Mouse (Mus musculus) ES-CJ7 (cell line): ENCODE data around the gene Rabepk.
"Not testable (repeated sequence)": the region's sequence is repeated elsewhere in the genome, so short reads cannot be mapped to it uniquely, and the experiment has no call there.

Source experiments
- DNase-seq: peaks from one replicate; pipeline ENCODE4 v3.0.0; 2011; ENCODE audit warnings: low read depth, low spot score

Rabepk gene

DNA sequence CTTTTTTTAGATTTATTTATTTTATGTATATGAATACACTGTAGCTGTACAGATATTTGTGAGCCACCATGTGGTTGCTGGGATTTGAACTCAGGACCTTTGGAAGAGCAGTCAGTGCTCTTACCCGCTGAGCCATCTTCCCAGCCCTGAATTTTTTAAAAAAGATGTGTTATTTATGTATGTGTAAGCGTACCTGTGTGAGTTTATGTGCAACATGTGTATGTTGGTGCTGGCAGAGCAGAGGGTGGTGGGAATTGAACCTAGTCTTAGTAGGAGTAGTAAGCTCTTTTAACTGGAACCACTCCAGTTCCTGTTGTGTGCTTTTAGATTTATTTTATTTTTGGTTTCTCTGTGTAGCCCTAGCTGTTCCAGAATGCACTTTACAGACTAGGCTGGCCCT, 4.5 kb upstream of the Rabepk start:
- DNase-seq, result no peak

DNA sequence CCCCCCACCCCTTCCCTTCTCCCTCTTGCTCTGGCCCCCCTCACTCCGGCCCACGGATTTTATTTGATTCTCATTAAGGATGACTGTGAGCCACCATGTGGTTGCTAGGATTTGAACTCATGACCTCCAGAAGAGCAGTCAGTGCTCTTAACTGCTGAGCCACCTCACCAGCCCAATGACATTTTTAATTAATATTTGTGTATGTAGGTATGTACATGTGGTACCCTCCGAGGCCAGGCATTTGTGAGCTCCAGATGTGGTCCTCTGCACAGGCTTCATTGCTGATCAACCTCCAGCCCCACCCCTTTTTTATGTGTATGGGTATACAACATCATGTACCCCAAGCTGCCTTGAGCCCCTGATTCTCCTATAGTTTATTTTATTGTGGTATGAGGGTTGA, 4.0 kb upstream of the Rabepk start:
- no peak for DNase-seq

DNA sequence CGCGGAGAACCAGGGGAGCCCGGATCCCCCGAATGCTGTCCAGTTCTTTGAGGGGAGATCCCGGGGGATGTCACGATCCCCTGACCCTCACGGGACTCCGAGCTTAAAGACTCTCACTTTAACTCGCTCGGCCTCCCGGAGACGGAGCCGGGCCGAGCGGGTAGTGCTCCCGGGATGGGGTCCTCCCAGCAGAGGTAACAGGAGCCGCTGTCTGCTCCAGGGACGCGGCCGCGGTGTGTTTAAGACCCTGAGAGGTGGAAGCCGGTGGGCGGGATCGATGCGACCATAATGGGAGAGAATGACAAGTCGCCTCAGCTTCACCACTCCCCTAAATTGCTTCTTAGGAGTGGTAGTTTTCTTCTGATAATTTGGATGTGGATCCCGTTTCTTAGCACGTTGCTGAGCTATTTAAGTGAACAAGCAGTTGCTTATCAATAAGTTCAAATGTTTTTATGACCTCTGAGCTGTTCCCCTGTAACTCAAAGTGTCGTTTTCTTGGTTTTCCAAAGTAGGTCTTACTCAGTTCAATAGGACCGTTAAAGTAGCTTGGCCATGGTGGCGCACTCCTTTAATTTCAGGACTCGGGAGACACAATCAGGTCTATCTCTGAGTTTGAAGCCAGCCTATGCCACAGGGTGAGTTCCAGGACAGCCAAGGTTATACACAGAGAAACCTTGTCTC, 3.0 kb upstream of the Rabepk start:
- not testable (repeated sequence) for DNase-seq

DNA sequence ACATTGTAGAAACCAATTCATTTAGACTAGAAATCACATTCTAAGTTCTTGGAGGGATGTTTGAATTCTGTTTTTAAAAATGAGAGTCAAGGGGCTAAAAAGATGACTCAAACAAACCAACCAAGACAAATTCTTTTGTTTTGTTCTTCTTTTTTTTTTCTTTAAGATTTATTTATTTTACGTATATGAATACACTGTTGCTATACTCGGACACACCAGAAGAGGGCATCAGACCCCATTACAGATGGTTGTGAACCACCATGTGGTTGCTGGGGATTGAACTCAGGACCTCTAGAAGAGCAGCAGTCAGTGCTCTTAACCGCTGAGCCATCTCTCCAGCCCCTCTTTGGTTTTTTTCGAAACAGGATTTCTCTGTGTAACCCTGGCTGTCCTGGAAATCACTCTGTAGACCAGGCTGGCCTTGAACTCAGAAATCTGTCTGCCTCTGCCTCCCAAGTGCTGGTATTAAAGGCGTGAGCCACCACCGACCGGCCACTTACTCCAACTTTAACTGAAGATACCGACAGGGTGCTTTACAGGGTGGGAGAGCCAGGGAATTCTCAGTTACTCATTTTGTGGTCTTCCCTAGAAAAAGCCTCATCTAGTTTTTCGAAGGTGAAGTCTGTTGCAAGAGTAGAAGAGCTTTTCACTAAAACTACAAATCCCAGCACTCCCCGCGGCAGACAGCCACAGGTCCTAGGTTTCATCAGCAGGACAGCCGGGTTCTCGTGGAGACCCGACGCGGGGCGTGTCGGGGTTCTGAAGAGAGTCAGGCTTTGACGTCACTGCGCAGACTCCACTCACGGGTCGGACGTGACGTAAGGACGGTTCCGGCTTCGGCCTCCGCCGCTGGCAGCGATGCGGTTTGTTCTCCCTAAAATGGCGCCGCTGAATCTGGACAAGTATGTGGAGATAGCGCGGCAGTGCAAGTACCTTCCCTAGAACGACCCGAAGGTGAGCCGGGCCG, 2.1 kb upstream of the Rabepk start:
- DNase-seq, result peak; percentile 99

DNA sequence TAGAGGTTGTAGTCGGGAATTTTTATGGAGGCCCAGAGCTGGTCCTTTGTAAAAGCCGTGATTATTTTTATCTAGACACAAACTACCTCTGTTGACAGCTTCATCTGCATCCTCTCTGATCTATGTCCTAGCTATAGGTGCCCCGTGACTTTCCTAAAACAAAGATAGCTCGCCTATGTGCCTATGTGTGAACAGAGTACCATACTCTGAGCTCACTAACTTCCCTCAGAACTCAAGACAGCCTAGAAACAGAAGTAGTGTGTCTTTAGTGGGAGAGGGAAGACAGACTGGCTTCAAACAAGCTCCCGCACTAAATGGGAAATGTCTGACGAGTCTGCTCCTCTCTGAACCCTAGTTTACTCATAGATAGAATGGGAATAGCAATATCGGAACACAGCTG, 659 bp upstream of the Rabepk start:
- DNase-seq, result no peak

DNA sequence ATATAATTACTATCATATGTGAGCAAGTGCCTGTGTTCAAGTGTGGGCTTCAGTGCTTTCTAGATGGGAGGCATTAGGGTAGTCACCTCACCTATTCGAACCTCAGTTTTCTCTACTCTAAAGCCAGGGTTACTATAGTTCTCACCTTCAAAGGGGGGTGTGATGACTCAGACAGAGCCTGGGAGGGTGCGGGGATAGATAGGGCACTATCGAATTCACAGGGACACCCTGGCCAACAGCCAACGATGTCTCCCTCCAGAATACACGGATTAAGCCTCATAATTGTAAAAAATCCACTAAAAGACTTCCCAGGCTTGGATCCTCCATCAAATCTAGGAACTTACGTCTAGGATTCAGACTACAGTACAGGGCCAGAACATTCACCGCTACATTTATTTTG, 4.3 kb downstream of the Rabepk start:
- DNase-seq, result no peak

DNA sequence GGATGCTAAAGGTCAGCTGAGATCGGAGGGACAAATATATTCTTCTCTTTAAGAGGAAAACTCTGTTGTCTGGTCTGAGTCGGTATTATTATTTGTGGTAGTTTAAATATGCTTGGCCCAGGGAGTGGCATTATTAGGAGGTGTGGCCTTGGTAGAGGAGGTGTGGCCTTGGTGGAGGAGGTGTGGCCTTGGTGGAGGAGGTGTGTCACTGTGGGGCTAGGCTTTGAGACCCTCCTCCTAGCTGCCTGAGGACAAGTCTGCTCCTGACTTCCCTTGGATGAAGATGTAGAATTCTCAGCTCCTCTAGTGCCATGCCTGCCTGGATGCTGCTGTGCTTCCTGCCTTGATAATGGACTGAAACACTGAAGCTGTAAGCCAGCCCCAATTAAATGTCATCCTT, 5.2 kb downstream of the Rabepk start:
- DNase-seq, result peak; percentile 33

DNA sequence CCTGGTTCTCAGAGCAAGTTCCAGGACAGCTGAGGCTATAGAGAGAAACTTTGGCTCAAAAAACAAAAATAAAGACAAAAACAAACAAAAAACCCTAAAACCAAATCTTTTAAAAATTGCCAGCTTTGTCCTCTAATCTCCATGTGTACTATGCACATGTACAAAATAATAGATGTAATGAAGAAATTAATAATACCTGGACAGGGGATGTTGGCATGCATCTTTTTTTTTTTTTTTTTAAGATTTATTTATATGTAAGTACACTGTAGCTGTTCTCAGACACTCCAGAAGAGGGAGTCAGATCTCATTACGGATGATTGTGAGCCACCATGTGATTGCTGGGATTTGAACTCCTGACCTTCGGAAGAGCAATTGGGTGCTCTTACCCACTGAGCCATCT, 7.2 kb downstream of the Rabepk start:
- DNase-seq, result not testable (repeated sequence)

DNA sequence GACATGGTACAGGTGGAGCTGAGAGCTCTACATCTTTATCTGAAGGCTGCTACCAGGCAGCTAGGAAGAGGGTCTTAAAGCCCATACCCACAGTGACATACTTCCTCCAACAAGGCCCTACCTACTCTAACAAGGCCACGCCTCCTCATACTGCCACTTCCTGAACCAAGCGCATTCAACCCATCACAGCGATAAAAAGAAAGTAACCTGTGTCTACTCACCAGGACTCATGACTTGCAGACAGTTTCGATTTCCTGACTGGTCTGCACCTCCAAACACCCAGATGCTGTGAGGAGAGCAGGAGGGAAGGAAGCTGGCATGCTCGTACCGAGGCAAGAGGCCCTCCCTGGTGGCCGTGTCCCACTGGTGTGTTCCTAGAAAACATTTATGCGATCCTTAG, 9.4 kb downstream of the Rabepk start:
- DNase-seq, result no peak

DNA sequence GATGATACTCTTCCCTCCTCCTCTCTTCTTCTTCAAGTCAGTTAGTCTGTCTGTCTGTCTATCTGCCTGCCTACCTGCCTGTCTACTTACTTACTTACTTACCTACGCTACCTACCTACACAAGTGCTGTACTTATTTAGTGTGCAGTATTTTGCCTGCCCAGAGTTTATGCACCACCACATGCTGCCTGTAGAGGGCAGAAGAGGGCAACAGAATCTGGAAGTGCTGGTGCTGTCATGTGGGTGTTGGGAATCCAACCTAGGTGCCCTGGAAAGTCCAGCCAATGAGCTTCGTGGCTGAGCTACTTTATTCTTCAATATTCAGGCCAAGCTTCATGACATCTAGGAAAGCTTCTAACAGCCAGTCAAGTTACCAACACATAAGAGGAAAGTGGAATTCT, 15.6 kb downstream of the Rabepk start:
- peak; percentile 74 for DNase-seq

DNA sequence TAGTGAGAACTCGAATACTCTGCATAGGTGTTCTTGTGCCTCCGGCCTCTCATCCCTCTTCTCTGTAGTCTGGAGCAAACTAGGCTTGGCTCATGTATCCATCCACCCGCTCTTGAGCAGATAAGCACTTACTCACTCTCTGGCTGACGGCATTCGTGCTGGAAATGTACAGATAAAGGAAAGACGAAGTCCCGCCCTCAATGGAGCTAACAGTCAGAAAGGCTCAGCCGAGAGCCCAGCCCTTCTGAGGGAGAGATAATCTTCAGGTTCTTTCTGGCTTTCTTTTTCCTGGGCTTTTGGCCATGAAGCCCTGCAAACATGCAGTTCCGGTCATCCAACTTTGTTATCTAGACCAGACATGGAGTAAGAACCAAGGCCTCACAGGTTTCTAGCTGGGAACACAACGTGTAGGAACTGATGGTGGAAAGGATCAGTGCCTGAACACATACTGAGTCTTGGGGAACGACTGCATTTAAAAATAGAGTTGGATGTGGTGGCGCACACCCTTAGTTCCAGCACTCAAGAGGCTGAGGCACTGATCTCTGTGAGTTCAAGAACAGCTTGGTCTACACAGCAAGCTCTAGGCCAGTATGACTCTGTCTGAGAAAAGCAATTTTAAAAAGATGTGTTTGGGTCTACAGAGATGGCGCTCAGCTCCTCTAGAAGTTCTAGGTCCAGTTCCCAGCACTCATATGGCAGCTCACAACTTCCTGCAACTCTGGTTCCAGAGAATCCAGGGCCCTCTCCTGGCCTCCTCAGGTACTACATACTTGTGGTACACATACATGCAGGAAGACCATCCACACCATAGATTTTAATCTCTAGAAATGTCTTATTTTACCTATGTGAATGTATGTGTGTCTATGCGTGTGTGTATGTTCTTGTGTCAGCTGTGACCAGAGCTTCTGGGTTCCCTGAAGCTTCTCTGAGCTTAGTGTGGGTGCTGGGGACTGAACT, 16.4 kb downstream of the Rabepk start:
- peak; percentile 24 for DNase-seq

DNA sequence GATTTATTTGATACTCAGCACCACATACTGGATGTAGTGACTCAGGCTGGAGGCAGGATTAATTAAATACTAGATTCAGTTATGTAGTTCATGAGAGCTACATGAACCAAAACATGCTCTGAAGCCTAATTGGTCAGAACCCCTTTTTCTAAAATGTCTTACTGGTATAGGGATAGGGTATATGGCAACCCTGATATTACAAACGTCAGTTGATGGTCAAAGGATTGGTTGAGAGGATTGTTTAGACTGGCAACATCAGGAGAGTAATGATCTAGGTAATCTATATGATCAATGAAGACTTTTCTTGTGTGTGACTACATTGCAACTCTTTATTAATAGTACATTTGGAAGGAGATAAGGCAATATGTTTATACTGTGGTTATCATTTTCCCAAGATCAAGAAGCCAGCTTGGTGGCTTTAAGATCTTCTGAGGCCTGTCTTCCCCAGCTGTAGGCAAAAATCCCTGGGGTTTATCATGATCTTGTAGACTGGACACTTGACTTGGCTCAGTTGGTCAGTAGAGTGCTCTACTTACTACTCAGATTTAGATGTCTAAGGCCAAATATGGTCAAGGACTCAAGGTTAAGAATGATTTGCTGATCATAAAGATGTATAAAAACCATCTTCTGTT, 22.4 kb downstream of the Rabepk start:
- no peak for DNase-seq

DNA sequence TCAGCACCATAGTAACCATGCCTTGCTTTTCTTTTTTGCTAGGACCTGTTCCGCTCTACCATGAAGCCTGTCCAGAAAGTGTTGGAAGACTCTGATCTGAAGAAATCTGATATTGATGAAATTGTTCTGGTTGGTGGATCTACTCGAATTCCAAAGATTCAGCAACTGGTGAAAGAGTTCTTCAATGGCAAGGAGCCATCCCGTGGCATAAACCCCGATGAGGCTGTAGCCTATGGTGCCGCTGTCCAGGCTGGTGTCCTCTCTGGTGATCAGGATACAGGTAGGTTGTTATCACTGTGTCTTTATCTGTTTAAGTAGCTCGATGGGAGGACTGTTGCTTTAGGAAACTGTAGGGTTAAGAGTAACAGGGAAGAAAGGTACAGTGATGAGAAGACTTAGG, 25.2 kb downstream of the Rabepk start:
- no peak for DNase-seq

DNA sequence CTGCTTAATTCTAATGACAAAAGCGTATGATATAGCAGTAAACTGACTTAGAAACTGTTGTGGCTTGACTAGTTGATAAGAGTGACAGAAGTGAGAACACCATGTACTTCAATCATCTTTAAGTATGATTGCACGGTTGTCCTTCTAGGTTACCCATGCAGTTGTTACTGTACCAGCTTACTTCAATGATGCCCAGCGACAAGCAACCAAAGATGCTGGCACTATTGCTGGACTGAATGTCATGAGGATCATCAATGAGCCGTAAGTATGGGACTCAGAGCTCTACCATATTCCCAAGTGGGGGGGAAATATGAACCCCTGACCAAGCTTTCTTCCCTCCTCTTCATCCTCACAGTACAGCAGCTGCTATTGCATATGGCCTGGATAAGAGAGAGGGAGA, 26.0 kb downstream of the Rabepk start:
- no peak for DNase-seq

DNA sequence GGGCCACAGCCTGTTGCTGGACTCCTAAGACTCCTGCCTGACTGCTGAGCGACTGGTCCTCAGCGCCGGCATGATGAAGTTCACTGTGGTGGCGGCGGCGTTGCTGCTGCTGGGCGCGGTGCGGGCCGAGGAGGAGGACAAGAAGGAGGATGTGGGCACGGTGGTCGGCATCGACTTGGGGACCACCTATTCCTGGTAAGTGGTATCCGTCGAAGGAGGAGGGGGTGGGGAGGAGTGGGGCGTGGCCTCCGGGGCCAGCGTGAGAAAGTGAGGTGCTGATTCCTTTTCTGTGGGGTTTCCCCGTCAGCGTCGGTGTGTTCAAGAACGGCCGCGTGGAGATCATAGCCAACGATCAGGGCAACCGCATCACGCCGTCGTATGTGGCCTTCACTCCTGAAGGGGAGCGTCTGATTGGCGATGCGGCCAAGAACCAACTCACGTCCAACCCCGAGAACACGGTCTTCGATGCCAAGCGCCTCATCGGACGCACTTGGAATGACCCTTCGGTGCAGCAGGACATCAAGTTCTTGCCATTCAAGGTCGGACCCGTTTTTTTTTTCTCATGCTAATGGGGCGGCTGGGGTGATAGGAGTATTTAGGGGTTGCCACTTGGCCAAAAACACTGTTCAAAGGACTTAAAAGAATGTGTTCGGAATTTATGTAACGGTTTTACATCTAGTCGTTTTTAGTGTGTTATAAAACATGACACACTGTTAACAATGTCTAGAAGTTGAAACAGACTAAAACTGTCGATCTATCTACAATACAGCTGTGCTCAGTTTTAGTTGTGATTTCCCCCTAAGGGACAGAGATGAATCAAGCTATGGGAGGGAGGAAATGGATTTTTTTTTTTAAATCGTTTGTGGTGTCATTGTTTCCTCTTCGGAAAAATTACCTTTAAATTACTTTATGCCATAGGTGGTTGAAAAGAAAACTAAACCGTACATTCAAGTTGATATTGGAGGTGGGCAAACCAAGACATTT, 27.2 kb downstream of the Rabepk start:
- peak; percentile 60 for DNase-seq

DNA sequence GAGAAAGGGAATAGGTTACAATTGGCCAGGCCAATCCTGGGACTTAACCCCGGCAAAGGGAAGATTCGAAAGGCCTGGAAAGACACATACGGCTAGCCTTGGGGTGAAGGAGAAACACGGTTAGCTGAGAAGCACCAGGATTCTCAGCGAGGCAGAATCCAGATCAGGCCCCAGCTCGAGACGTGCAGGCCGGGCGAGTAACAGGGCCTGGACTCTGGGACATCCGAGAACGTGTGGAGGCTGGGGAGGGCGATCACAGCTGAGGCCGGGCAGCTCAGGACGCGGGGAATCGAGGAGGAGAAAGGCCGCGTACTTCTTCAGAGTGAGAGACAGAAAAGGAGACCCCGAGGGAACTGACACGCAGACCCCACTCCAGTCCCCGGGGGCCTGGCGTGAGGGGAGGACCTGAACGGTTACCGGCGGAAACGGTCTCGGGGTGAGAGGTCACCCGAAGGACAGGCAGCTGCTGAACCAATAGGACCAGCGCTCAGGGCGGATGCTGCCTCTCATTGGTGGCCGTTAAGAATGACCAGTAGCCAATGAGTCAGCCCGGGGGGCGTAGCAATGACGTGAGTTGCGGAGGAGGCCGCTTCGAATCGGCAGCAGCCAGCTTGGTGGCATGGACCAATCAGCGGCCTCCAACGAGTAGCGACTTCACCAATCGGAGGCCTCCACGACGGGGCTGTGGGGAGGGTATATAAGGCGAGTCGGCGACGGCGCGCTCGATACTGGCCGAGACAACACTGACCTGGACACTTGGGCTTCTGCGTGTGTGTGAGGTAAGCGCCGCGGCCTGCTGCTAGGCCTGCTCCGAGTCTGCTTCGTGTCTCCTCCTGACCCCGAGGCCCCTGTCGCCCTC, 28.1 kb downstream of the Rabepk start, which contains the start of gene Hspa5:
TSS of gene Hspa5 (plus strand) at position 603 of the 859 bp plus-strand sequence.
- peak; percentile 100 for DNase-seq

DNA sequence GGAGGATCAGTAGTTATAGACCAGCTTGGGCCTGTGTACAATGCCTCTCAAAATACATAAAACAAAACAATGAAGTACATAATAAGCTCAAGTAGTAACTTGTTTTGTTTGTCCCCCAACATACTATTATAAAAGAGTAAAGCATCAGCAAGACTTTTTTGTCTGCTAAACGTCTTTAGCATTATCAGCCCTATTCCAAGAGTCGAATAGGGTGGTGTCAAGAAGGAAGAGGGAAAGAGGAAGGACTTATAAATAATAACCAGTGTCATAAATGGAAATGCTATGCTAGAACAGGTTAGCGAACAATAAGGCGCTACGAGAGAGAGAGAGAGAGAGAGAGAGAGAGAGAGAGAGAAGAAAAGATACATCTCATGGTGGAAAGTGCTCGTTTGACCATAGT, 28.8 kb downstream of the Rabepk start:
- no peak for DNase-seq

DNA sequence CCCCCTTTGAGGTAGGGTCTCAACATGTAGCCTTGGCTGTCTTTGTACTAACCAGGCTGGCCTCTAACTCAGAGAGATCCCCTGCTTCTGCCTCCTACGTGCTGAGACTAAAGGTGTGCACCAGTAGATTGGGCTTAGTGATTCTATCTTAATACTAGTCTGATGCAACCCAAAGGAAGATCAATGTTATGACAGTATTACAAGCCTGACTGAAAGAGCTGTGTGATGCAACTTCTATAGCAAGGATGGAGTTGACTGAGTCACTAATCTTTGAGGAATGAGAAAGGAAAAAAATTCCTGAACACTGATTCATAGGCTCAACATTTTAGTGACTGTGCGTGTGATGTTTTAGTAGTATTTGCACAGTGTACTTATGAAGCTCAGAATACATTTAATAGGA, 29.7 kb downstream of the Rabepk start:
- DNase-seq, result no peak

DNA sequence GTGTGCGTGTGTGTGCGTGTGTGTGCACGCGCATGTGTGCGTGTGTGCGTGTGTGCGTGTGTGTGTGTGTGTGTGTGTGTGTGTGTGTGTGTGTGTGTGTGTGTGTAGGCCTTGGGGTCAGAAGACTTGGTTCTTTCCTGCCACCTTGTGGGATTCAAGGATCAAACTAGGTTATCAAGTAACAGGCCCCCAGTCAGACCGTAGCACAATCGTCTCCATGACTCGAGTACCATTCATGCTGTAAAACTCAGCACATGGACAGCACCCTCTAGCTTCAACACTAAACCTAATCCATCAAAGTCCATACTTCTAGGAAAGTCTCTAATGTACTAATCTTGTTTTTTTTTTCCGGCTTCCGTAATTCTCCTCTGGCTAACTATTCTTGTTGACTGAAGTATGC, 34.9 kb downstream of the Rabepk start:
- peak; percentile 38 for DNase-seq
